Mouse (Mus musculus): Measurements from ENCODE around the gene Tmem33.
A peak's percentile ranks its signal among the peaks of the same experiment; 100 is the strongest.

- peak; percentile 65; the same call in 1 of the 2 replicates for TF ChIP-seq POLR2A (IDR thresholded peaks at IDR 0.05; ENCODE audit: borderline replicate concordance, low read depth, low read length)
- no peak for TF ChIP-seq CTCF (IDR thresholded peaks at IDR 0.05; ENCODE audit: low read depth, low read length)
Observed at GRCm38 (mm10) chr5:67306698-67307521, 46.5 kb downstream of the Tmem33 start, which contains the start of gene Slc30a9.

Measured in bone marrow macrophage, adult 2 months (primary cell).